Mouse (Mus musculus): ENCODE results near the gene Nmnat2.

DNA sequence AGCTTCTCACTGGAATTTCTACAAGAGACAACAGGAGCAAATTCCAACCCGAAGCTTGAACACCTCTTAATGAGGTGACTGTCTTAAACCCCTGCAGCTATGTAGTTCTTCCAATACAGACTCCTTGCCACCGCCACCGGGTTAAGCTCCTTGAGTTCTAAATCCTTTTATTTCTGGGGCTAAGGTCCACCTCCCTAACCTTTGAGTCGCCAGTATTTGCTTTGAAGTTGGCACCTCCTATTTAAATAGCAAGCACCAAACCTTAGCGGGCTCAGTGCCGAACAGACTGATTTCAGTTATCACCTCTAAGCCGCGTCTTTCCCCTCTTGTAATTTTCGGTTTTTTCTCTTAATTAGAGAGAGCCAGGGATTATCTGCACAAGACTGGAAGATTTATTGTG lies 118.6 kb downstream of the Nmnat2 start:
- TF ChIP-seq GATA1 (IDR thresholded peaks at IDR 0.05; ENCODE audit: borderline replicate concordance, low read length) (no peak), FLI1 (IDR thresholded peaks at IDR 0.05; ENCODE audit: low read length) (no peak)

All from megakaryocyte, embryonic 14.5 days (primary cell).